Mouse (Mus musculus) spleen, adult 18-20 months (tissue): ENCODE measurements around the gene Hist1h2ai.
"Not testable (repeated sequence)": the region's sequence is repeated elsewhere in the genome, so short reads cannot be mapped to it uniquely, and the experiment has no call there.

Experiments used
- DNase-seq, 2 experiments: peaks; one replicate each; pipeline ENCODE4 v3.0.0; 2022; ENCODE audit warnings: mixed read lengths in 2 of 2

Gene Hist1h2ai

DNA sequence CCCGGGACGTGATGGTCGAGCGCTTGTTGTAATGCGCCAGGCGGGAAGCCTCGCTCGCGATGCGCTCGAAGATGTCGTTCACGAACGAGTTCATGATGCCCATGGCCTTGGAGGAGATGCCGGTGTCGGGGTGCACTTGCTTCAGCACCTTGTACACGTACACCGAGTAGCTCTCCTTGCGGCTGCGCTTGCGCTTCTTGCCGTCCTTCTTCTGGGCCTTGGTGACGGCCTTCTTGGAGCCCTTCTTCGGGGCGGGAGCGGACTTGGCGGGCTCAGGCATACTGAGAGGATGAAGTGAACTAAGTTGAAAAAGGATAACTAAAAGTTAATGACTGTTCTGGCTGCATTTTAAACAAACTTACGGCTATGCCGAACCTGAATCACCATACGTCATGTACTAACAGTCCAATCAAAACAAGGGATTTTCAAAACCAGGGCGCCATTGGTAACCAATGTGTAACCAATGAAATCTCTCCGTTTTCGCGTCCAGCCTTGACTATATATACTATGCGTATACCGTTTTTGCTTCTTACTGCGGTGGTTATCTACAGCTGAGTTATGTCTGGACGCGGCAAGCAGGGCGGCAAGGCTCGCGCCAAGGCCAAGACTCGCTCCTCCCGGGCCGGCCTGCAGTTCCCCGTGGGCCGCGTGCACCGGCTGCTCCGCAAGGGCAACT is at the start of gene Hist1h2ai, which contains the start of gene Hist1h2bl:
Gene Hist1h2ai, plus strand, starts transcription at position 559 of the 676 bp plus-strand sequence.
Gene Hist1h2bl, minus strand, starts transcription at position 280 of the 676 bp plus-strand sequence.
- DNase-seq: peak; percentile 56 to 66

DNA sequence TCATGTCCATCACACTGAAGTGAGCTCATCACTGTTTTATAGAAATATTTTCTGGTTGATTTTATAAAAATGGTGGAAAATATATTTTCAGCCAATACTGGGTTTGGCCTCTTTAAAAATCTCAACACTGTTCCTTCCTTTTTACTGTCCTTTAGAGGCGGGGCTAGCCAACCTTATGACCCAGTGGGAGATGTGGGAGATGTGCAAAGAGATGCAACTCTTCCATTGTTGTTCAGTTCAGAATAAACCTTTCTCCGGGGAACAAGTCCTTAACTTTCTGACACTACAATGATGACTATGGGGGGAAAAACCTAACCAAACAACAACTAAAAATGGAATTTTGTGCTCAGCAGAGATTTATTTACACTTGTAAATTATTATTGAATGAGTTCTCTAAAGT is 38.9 kb upstream of the Hist1h2ai start, which contains the start of gene Olfr1360:
Gene Olfr1360, minus strand, starts transcription at position 101 of the 400 bp plus-strand sequence.
- no peak for DNase-seq

GRCm38 (mm10) chr13:21697811-21698210 is 18.4 kb upstream of the Hist1h2ai start, which contains the start of gene Olfr1359:
Gene Olfr1359 (plus strand): TSS chr13:21698111.
- DNase-seq: no peak

GRCm38 (mm10) chr13:21706669-21707068 is 9.6 kb upstream of the Hist1h2ai start:
- DNase-seq: no peak

DNA sequence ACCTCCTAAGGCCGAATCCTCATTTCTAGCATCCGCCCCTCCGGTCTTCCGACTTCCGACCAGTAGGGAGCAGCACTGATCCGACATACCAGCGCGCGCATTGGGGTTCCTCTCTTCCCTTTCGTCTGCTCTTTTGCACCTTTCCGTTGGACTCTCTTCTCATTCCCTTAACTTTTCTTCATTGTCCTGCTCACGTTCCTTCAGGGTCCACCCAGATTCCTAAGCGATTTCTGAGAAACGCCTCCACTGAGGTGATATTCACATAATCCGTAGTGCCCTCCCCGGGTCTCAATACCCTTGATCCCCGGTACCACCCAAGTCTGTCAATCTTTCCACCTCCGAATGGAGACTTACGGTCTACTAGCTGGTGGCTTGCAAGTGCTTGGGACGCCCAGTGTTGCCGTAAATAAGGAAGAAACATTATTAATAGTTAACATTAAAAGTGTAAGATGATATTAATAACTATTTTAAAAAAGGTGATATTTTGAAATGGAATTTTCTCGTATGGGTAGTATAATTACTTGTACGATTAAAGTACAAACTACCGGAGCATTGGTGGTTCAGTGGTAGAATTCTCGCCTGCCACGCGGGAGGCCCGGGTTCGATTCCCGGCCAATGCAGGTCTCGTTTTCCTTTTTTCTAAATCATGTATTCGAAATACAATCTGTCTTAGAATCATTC is 6.1 kb upstream of the Hist1h2ai start:
- DNase-seq: peak; percentile 75 to 88

GRCm38 (mm10) chr13:21710821-21711525 is 5.2 kb upstream of the Hist1h2ai start:
- peak; percentile 64 to 78 for DNase-seq

DNA sequence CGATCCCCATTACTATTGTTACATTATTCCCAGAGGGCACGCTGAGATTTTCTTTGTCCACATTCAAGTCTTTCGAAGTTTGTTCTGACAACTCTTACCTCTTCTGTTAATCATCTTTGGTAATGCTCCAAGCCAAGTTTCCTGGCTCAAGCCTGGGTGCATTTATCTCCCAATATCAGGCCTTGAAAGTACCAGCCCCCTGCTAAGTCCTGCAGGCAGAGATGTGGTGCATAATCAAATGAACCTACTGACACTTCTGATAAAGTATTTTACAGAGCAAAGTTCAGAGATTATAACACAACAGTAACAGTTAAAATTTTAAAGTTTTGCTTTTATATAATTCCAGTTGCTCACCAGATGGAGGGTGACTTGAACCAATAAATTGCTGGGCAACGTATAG is 4.5 kb upstream of the Hist1h2ai start:
- no peak for DNase-seq

- DNase-seq: peak in 1 of 2 experiments; percentile 55
Measured at GRCm38 (mm10) chr13:21714725-21715124, 1.5 kb upstream of the Hist1h2ai start.

DNA sequence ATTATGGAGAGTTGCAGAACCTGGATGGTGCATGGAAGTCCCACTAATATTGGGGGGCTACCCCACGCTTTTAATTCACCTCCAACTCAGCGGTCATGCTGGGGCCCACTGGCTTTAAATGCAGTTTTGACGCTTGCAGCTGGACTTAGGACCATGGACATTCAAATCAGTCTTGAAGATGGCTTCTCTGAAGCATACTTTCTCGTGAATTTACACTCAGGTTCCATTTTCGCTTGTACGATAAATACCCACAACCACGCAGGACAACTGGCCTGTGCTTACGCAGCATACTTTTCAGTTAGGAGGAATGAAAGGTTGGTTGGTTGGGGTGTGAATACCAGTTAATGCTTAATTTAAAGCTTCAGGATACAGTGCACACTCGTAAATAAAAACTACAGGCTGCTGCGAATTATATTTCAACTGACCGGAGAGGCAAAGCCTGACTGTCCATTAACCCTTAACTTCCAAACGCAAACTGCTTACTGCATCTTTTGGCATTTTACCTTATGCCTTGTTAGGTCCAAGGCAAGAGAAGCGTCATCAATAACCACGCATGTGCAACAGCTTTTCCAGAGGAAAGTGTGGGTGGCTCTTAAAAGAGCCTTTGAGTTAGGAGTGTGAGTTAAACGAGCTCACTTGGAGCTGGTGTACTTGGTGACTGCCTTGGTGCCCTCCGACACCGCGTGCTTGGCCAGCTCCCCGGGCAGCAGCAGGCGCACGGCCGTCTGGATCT is 925 bp upstream of the Hist1h2ai start:
- no peak for DNase-seq

GRCm38 (mm10) chr13:21716540-21717391 is 544 bp downstream of the Hist1h2ai start:
- DNase-seq: peak in 1 of 2 experiments; percentile 14

DNA sequence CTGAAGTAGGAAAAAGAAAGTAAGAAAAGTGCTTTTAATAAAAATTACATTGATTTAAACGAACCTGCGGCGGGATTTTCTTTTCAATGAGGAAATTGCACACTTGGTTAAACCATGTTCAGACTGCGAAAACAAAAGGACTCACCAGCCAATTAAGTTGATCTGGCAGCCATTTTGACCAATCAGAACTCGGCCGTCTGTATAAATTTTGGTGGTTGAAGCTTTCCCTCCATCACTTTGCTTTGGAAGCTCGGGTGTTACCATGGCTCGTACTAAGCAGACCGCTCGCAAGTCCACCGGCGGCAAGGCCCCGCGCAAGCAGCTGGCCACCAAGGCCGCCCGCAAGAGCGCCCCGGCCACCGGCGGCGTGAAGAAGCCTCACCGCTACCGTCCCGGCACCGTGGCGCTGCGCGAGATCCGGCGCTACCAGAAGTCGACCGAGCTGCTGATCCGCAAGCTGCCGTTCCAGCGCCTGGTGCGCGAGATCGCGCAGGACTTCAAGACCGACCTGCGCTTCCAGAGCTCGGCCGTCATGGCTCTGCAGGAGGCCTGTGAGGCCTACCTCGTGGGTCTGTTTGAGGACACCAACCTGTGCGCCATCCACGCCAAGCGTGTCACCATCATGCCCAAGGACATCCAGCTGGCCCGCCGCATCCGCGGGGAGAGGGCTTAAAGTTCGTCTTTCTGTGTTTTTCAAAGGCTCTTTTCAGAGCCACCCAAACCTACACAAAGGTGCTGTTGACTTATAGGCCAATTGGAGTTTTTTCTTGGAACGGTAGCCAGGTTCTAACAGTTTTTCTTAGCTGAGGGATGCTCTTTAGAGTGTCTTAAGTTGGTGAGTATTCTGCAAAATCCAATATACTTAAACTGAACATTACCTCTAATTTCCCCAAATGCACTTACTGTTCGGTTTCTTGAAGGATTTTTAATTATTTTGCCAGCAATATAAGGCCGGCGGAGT is 1.5 kb downstream of the Hist1h2ai start, which contains the start of gene Hist1h3h:
Gene Hist1h3h, plus strand, starts transcription at position 263 of the 961 bp plus-strand sequence.
- peak; percentile 64 to 71 for DNase-seq

DNA sequence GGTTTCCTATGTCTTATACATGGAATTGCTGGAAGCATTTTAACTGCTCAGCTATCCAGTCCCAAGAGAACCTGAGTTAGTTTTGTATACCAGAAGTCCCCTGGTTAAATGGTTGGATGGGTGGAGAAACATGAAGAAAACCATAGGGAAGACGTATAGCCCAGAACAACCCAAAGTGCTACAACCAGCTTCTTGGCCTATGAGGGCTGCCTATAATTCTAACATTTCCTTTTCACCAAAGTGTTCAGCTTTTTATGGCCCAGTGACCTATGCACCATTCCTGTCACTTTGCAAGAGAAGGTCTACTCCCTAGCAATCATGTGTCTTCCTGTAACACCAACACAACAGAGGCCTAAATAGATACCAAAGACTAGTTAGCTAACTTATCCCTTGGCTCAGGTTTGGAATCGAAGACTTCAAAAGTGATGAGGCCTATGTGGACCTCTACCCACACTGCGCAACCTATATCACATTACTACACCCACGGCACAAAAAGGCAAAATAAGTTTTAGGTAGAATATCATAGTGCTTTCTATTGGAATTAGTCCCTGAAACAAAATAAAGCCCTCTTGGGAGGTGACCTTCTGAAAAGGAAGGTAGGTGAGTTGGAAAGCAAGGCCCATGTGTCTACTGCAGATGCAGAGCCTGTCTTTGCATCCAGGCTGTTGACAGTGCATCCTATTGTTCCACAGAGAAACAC is 2.3 kb downstream of the Hist1h2ai start:
- DNase-seq: no peak

DNA sequence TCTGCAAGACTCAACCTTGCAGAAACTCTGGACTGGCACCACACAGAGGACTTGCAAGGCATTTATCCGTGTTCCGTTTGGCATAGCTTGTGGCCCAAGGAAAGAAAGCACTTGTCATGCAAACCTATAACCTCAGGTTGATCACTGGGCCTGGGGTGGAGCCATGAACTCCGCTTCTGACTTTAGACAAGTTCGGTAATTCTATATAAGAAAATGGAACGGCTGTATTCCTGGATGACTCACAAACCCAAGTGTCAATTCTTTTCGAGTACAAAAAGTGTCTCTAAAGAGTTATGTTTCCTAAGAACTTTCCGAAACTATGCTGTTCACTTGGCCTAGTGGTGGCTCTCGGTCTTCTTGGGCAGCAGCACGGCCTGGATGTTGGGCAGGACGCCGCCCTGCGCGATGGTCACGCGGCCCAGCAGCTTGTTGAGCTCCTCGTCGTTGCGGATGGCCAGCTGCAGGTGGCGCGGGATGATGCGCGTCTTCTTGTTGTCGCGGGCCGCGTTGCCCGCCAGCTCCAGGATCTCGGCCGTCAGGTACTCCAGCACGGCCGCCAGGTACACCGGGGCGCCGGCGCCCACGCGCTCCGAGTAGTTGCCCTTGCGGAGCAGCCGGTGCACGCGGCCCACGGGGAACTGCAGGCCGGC is 5.0 kb downstream of the Hist1h2ai start:
- DNase-seq: not testable (repeated sequence)

DNA sequence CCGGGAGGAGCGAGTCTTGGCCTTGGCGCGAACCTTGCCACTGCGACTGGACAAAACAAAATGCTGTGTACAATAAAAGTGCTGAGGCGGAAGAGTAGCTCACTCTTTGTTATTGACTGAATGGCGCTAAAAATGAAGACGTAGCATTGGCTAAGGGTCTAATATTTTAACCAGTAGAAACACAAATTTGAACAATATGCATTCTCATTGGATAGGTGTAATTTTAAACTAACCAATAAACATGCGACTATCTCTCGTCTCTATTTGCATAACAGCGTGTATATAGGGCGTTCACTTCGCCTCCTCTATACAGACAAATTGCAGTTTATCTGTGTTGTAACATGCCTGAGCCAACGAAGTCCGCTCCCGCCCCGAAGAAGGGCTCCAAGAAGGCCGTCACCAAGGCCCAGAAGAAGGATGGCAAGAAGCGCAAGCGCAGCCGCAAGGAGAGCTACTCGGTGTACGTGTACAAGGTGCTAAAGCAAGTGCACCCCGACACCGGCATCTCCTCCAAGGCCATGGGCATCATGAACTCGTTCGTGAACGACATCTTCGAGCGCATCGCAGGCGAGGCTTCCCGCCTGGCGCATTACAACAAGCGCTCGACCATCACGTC is 5.6 kb downstream of the Hist1h2ai start, which contains the start of gene Hist1h2bm:
Gene Hist1h2bm, plus strand, starts transcription at position 288 of the 616 bp plus-strand sequence.
- peak; percentile 31 to 45 for DNase-seq

DNA sequence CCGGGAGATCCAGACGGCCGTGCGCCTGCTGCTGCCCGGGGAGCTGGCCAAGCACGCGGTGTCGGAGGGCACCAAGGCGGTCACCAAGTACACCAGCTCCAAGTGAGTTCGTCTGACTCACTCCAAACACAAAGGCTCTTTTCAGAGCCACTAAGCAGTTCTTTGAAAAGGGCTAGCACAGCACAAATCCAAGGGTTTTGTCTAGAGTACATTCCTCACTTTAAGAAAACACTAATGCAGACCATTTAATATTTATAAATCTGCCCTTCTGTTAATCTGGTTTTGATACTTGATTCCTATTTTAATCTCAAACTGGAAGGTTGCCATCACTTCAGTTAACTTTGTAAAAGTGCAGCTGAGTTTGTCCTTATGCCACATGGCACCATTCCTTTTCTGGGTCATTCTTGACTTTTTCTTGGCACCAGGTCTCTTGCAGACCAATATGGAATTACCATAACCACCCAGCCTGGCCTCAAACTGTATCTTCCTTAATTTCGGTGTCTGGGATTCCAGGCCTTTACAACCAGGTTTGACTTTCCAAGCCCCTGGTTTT is 6.2 kb downstream of the Hist1h2ai start:
- no peak for DNase-seq

- DNase-seq: no peak
Measured at GRCm38 (mm10) chr13:21722993-21723836, 7.0 kb downstream of the Hist1h2ai start.

DNA sequence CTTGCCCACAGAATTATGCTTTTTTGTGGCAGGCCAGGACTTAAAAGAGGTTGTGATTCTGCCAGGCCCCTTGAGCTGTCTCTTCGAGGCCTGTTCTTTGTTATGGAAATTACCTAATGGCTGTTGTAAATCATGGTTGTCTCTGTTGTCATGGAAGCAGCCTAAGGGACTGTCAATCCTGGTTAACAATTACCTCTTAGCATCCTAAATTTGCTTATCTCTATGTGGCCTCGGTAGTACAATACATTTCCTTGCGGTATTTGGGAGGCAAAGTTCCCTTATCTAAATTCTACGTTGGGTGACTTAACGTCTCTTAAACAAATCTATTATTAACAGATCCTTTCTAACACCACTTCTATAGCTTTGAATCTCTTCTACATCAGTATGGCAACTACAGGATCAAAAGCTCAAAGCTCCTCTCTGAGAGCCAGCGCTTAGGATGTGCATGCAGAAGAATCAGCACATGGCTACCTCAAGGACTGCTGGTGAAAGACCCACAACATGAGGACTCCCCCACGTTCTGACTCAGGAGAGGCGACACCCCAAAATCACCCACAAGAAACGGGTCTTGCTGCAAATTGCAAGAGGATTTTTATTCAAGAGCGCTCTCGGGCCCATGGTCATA is 11.8 kb downstream of the Hist1h2ai start:
- DNase-seq: no peak
